Mouse (Mus musculus): ENCODE data around the gene Tbc1d10b. TPM values are rescaled to one million over a fixed set of nuclear protein-coding genes. Genes with fewer than 3 reads are reported as not detected.
"Not testable (repeated sequence)": the region's sequence is repeated elsewhere in the genome, so short reads cannot be mapped to it uniquely, and the experiment has no call there.

Tbc1d10b gene
- polyA plus RNA-seq, 1 experiment, result 83.3 TPM

- Histone ChIP-seq H3K27me3 (replicated peaks) (no peaks in the 10 kb centered on the region), H3K4me3 (replicated peaks) (no peak overlapping the region), H3K36me3 (replicated peaks; ENCODE audit: low read length) (peaks cover 65% of the 10 kb centered on the region), H3K9me3 (no peaks in the 10 kb centered on the region), H3K4me1 (peaks cover 57% of the 10 kb centered on the region)
- TF ChIP-seq FLI1 (IDR thresholded peaks at IDR 0.05; ENCODE audit: low read length) (no peak), GATA1 (IDR thresholded peaks at IDR 0.05; ENCODE audit: borderline replicate concordance, low read length) (no peak)
Observed at GRCm38 (mm10) chr7:127192989-127193388, 15.3 kb downstream of the Tbc1d10b start.

GRCm38 (mm10) chr7:127190672-127191071, 17.6 kb downstream of the Tbc1d10b start:
- H3K36me3 ChIP-seq (replicated peaks; ENCODE audit: low read length), result peaks cover 49% of the 10 kb centered on the region
- H3K4me1 ChIP-seq, result peaks cover 38% of the 10 kb centered on the region

GRCm38 (mm10) chr7:127188305-127189276, 19.7 kb downstream of the Tbc1d10b start:
- TF ChIP-seq FLI1 (IDR thresholded peaks at IDR 0.05; ENCODE audit: low read length) (no peak), GATA1 (IDR thresholded peaks at IDR 0.05; ENCODE audit: borderline replicate concordance, low read length) (no peak)
- H3K9me3 ChIP-seq, result no peaks in the 10 kb centered on the region
- H3K4me1 ChIP-seq, result peaks cover 38% of the 10 kb centered on the region
- H3K4me3 ChIP-seq (replicated peaks), result no peak overlapping the region
- no peaks in the 10 kb centered on the region for H3K27me3 ChIP-seq (replicated peaks)
- peaks cover 33% of the 10 kb centered on the region for H3K36me3 ChIP-seq (replicated peaks; ENCODE audit: low read length)

More at GRCm38 (mm10) chr7:127190672-127191071, 17.6 kb downstream of the Tbc1d10b start:
- Histone ChIP-seq H3K4me3 (replicated peaks) (no peak overlapping the region), H3K9me3 (no peaks in the 10 kb centered on the region), H3K27me3 (replicated peaks) (no peaks in the 10 kb centered on the region)
- TF ChIP-seq GATA1 (IDR thresholded peaks at IDR 0.05; ENCODE audit: borderline replicate concordance, low read length) (no peak), FLI1 (IDR thresholded peaks at IDR 0.05; ENCODE audit: low read length) (no peak)

GRCm38 (mm10) chr7:127187351-127187750, 20.9 kb downstream of the Tbc1d10b start:
- TF ChIP-seq FLI1 (IDR thresholded peaks at IDR 0.05; ENCODE audit: low read length) (no peak), GATA1 (IDR thresholded peaks at IDR 0.05; ENCODE audit: borderline replicate concordance, low read length) (no peak)
- Histone ChIP-seq H3K4me1 (peaks cover 50% of the 10 kb centered on the region), H3K27me3 (replicated peaks) (no peaks in the 10 kb centered on the region), H3K9me3 (no peaks in the 10 kb centered on the region), H3K4me3 (replicated peaks) (no peak overlapping the region), H3K36me3 (replicated peaks; ENCODE audit: low read length) (peaks cover 21% of the 10 kb centered on the region)

GRCm38 (mm10) chr7:127185601-127186000, 22.7 kb downstream of the Tbc1d10b start:
- no peak for TF ChIP-seq GATA1 (IDR thresholded peaks at IDR 0.05; ENCODE audit: borderline replicate concordance, low read length)
- no peak for TF ChIP-seq FLI1 (IDR thresholded peaks at IDR 0.05; ENCODE audit: low read length)
- Histone ChIP-seq H3K4me1 (peaks cover 67% of the 10 kb centered on the region), H3K4me3 (replicated peaks) (no peak overlapping the region), H3K9me3 (no peaks in the 10 kb centered on the region), H3K36me3 (replicated peaks; ENCODE audit: low read length) (peaks cover 5% of the 10 kb centered on the region), H3K27me3 (replicated peaks) (no peaks in the 10 kb centered on the region)

GRCm38 (mm10) chr7:127184720-127185119, 23.5 kb downstream of the Tbc1d10b start:
- Histone ChIP-seq H3K4me1 (peaks cover 74% of the 10 kb centered on the region), H3K4me3 (replicated peaks) (no peak overlapping the region), H3K36me3 (replicated peaks; ENCODE audit: low read length) (peaks cover 2% of the 10 kb centered on the region), H3K9me3 (no peaks in the 10 kb centered on the region), H3K27me3 (replicated peaks) (no peaks in the 10 kb centered on the region)
- no peak for TF ChIP-seq FLI1 (IDR thresholded peaks at IDR 0.05; ENCODE audit: low read length)
- no peak for TF ChIP-seq GATA1 (IDR thresholded peaks at IDR 0.05; ENCODE audit: borderline replicate concordance, low read length)

GRCm38 (mm10) chr7:127183828-127184227, 24.4 kb downstream of the Tbc1d10b start:
- Histone ChIP-seq H3K4me3 (replicated peaks) (peak overlapping the region; percentile 21), H3K4me1 (peaks cover 65% of the 10 kb centered on the region)
- TF ChIP-seq GATA1 (IDR thresholded peaks at IDR 0.05; ENCODE audit: borderline replicate concordance, low read length), result no peak
- no peak for TF ChIP-seq FLI1 (IDR thresholded peaks at IDR 0.05; ENCODE audit: low read length)

GRCm38 (mm10) chr7:127183345-127183744, 24.9 kb downstream of the Tbc1d10b start:
- Histone ChIP-seq H3K4me3 (replicated peaks) (no peak overlapping the region), H3K4me1 (peaks cover 61% of the 10 kb centered on the region), H3K9me3 (peaks cover 4% of the 10 kb centered on the region; the same call in 1 of the 2 replicates), H3K27me3 (replicated peaks) (no peaks in the 10 kb centered on the region), H3K36me3 (replicated peaks; ENCODE audit: low read length) (no peaks in the 10 kb centered on the region)
- TF ChIP-seq FLI1 (IDR thresholded peaks at IDR 0.05; ENCODE audit: low read length), result no peak
- no peak for TF ChIP-seq GATA1 (IDR thresholded peaks at IDR 0.05; ENCODE audit: borderline replicate concordance, low read length)

More at GRCm38 (mm10) chr7:127183828-127184227, 24.4 kb downstream of the Tbc1d10b start:
- Histone ChIP-seq H3K36me3 (replicated peaks; ENCODE audit: low read length) (peaks cover 2% of the 10 kb centered on the region), H3K9me3 (peaks cover 4% of the 10 kb centered on the region; the same call in 1 of the 2 replicates), H3K27me3 (replicated peaks) (no peaks in the 10 kb centered on the region)

GRCm38 (mm10) chr7:127181724-127182123, 26.5 kb downstream of the Tbc1d10b start:
- H3K4me3 ChIP-seq (replicated peaks); H3K27me3 ChIP-seq (replicated peaks); H3K36me3 ChIP-seq (replicated peaks; ENCODE audit: low read length); H3K9me3 ChIP-seq: not testable (repeated sequence)
- peaks cover 75% of the 10 kb centered on the region for H3K4me1 ChIP-seq

GRCm38 (mm10) chr7:127180783-127181182, 27.5 kb downstream of the Tbc1d10b start:
- no peak for TF ChIP-seq FLI1 (IDR thresholded peaks at IDR 0.05; ENCODE audit: low read length)
- no peak for TF ChIP-seq GATA1 (IDR thresholded peaks at IDR 0.05; ENCODE audit: borderline replicate concordance, low read length)
- Histone ChIP-seq H3K36me3 (replicated peaks; ENCODE audit: low read length) (no peaks in the 10 kb centered on the region), H3K9me3 (peaks cover 4% of the 10 kb centered on the region; the same call in 1 of the 2 replicates), H3K27me3 (replicated peaks) (no peaks in the 10 kb centered on the region), H3K4me3 (replicated peaks) (no peak overlapping the region), H3K4me1 (peaks cover 76% of the 10 kb centered on the region)

Measured in megakaryocyte, embryonic 14.5 days (primary cell).